Mouse (Mus musculus): ENCODE data around the gene Atf5.

Atf5 gene

DNA sequence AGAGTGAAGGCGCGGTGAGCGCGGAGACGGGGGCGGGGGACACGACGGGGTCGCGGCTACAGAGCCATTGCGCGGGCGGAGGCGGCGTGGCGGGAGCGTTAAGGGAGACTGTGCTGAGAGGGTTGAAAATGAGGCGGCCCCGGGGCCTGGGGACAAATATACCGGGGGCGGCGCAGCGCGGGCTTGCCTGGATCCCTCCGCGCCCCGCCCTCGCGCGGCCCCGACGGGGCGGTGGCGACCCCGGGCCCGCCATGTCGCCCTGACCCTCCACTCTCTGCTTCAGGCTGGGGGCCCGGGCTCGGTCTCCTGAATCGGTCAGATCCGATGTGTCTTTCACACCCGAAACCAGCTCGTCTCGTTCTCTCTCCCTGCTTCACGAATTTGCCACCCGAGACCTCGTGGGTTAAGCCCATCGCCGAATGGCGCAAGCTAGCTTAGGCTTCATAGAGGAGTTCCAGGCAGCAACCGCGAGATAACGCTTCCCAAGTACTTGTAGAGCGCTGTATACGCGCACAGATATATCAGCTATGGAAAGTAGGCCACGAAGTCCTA is at the start of gene Atf5:
TSS of gene Atf5 (minus strand) at position 189 of the 552 bp plus-strand sequence.
- peak; percentile 79 to 88 for DNase-seq

GRCm38 (mm10) chr7:44864595-44865542 is 48.4 kb upstream of the Atf5 start:
- DNase-seq = peak in 1 of 2 experiments; percentile 46

DNA sequence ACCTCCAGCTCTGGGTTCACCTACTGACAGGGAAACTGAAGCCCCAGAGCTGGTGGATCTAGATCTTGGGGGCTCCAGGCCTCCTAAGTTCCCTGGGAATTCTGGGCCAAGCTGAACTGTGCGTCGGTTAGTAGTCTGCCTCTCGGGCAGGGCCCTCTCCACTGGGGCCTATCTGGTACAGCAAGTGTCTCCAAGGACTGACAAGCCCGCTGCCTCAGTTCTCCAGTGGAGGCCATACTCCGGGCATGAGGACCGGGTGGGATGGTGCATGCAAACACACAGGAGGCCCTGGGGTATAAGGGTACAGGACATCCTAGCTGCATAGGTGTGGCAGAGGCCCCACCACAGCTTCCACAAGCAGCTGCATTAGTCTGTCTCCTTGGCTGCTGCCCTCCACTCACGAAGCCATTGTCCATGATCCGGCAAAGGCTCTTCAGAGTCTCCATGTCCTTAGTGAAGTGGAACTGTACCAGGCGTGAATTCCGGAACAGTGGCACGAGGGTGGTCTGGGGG is 47.6 kb upstream of the Atf5 start:
- no peak for DNase-seq

DNA sequence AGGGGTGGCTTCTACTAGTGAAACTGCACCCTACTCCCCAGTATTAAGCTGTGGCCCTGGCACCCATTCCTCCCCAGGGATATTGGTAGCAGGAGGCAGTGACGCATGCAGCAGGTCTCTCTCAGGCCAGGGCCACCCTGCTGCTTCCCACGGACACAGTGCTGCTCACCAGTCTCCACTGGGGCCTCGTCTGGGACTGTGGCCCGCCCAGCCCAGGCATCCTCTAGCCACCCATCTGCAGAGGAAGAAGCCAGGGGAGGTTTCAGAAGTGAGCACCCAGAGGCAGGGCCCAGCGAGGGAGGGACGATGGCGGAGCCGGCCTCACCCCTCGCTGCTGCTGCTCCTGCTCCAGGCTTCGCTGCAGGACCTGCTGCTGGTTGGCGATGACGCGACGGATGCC is 46.8 kb upstream of the Atf5 start:
- no peak for DNase-seq

DNA sequence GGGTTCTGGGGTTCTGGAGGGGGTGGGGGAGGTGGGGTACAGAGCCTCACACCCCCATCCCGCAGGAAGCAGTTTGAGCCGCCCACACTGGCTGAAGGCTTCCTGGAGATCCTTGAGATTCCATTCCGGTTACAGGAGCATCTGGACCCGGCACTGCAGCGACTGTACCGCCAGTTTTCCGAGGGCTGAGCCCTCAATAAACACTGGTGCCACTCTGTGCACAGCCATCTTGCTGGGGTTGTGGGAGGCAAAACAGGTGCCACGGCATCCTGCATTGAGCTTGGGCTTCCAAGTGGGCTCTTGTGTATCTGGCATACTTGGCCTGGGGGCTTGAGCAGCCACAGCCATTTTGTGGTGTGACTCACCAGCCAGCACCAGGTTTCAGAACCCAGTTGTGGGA is 46.0 kb upstream of the Atf5 start:
- no peak for DNase-seq

DNA sequence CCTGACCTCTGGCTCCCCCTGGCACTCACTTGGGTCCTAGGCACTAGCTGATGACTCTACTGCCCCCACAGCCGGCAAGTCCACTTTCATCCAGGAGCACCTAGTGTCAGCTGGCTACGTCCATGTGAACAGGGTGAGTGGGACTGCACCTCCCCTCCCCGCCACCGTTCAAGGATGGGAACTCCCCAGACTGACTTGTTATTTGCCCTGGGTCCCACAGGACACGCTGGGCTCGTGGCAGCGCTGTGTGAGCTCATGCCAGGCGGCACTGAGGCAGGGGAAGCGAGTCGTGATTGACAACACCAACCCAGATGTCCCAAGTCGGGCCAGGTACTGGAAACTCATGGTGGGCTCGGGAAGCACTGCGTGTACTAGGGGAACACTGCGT is 45.0 kb upstream of the Atf5 start:
- DNase-seq = no peak

DNA sequence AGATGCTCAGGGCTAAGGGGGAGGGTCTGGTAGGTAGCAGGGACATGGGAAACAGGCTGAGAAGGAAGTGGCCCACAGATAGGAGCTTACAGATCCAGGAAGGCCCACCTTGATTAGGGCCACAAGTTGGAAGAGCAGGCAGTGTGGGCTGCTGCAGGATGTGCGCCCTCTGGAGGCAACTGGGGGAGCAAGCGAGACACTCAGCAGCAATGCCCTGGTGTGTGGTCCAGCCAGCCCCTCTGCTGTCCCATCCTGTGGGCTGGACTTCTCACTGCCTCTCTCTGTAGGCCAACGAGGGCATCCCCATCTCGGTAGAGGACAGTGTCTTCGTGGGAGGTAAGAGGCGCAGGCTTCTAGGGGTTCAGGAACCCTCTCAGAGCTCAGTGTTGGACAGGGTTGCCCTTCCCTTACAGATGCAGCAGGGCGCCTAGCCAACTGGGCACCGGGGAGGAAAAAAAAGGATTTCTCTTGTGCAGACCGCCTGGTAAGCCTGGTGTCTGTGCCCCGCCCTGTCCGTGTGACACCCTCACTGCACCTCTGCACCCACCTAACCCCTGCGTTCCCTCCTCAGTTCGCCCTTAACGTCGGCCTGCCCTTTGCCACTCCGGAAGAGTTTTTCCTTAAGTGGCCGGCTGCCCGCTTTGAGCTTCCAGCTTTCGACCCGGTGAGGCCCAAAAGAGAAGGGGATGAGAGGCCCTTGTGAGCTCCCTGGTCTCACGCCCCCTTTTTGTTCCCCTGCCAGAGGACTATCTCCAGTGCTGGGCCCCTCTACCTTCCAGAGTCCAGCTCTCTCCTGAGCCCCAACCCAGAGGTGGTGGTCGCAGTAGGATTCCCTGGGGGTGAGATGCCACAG is 44.3 kb upstream of the Atf5 start:
- DNase-seq = peak; percentile 89 to 91

DNA sequence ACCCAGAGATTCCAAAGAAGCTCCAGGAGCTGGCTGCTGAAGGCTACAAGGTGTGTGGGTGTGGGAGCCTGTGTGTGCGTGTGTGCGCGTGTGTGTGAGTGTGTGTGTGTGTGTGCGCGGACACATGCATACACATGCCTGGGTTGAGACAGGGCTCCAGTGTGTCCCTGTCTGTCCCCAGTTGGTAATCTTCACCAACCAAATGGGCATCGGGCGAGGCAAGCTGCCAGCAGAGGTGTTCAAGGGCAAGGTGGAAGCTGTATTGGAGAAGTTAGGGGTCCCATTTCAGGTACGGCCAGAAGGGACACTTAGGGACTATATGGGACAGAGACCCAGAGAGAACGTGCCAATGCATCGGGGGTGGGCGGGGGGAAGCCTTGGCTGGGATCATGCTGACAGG is 43.4 kb upstream of the Atf5 start:
- no peak for DNase-seq

DNA sequence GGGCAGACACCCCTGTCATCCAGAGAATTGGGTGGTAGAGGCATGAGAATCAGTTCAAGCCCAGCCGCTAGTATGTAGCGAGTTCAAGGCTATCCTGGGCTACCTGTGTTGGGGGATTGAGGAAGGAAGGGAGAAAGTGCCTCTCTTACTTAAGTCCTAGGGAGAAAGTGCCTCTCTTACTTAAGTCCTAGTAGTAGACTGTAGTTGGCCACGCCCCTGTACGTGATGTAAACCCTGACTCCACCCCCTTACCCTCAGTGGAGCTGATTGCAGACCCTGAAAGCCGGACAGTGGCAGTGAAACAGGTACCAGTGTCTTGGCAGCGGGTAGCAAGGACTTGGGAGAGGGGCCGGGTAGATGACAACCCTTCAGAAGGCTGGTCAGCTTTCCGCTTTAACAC is 41.4 kb upstream of the Atf5 start:
- DNase-seq = peak; percentile 56 to 62

- DNase-seq = peak; percentile 87 to 92
These were observed 40.6 kb upstream of the Atf5 start, which contains the start of gene Pnkp for GRCm38 (mm10) chr7:44857042-44857552. Gene Pnkp (plus strand): TSS chr7:44857139.

DNA sequence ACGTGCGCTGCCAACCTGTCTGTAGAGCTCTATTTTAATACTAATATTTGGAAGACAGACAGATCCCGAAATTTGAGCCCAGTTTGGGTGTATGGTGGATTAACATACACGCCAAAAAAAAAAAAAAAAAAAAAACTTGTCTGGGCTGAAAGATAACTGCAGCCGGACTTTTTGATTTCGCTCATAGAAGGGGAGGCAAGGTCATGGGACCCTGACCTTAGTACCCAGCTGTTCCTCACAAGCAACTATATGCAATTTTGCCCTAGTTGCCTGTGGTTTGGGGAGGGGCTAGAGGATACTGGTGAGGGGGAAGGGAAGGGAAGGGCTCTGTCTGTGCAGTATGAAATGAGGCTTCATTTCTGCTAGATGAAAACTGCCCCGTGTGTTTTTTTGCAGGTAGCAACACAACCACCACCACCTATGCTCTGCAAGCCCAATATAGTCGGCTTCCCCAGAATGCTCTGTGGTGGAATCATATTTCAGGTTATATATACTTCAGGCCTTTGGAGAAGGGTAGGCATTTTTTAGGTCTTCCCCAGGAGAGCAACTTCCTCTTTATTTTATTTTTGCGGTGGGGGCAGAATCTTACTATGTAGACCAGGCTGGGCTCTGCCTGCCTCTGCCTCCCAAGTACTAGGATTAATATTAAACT is 39.9 kb upstream of the Atf5 start:
- no peak for DNase-seq

DNA sequence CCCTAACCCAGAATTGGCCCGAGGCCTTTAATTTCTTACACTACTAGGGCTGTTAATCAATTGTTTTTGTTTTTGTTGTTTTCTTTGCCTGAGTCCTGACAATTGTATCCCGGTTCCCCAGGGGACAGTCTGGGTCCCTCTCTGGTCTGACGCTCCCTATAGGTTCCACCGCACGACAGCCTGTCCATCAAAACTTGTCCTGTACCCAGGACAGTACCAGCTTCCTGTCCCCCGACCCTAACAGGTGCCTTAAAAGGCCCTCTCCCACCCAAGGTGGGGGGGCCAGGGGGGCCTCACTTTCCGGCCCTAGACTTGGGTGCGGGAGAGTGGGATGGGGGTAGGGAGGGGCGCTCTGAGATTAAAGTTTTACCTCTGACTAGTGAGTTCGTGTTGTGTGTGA is 38.6 kb upstream of the Atf5 start:
- no peak for DNase-seq

GRCm38 (mm10) chr7:44854356-44855031 is 38.0 kb upstream of the Atf5 start:
- peak; percentile 89 to 94 for DNase-seq

- peak in 1 of 2 experiments; percentile 47 for DNase-seq
These were observed 37.3 kb upstream of the Atf5 start for GRCm38 (mm10) chr7:44853596-44854355.

GRCm38 (mm10) chr7:44853065-44853464 is 36.6 kb upstream of the Atf5 start:
- no peak for DNase-seq

- no peak for DNase-seq
These were observed 36.0 kb upstream of the Atf5 start for GRCm38 (mm10) chr7:44852259-44853027.

DNA sequence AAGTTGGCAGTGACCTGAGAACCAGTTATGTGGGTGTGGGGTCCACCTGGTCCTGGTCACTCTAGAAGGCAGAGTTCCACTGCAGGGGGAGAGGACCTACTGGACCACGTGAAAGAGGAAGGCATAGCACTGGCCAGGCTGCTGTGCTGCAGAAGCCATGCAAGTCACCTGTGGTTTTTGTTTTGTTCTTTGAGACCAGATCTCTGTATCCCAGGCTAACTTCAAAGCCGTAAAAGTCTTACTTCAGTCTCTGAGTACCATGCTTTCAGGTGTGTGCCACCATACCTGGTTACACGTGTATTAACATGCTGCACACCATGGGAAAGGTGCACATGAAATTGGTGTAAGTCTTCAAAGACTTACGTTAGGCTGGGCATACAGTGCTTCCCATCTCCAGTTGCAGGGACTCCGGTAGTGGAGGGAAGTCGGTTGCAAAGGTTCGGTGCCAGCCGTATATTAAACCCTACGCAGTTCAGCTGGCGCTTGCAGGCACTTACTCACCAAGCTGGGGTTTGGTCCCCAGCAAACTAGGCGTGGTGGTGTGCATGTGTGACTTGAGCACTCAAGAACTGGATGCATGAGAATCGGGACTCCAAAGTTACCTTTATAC is 35.3 kb upstream of the Atf5 start:
- no peak for DNase-seq

GRCm38 (mm10) chr7:44850789-44851624 is 34.5 kb upstream of the Atf5 start:
- no peak for DNase-seq

DNA sequence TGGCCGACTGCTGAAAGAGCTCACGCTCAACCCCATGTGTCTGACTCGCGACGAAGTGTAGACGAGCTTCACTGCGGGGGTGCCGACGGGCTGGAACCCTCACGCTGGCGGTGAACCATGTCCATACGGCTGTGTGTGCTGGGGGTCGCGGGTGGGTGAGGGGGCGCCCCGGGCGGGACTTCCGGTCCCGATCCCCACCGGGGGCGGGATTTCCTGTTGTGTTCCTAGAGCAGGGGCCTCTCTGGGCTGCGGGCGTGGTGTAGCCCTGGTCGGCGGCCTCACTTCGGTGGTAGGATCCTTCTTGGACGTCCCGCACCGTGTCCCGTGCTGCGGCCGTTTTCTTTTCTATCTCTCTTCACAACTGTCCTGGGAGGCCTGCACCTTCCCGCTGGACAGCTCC is 33.7 kb upstream of the Atf5 start:
- peak; percentile 87 to 92 for DNase-seq

Measured in kidney, postnatal 4 days (tissue).